Mouse (Mus musculus) hindbrain, embryonic 14.5 days (tissue): ENCODE measurements at regions not wholly inside any gene's neighbourhood (a gene's known extent, or its start where the extent isn't known, plus 50 kb on each side); places are given as distances from the start of the nearest gene placed in this dataset.

Source experiments
- ATAC-seq: fragments of 200-750 bp; cut with Nextera tagmentation; 2 replicates; pipeline ENCODE4 v1.8.0; 2017; ENCODE audit warnings: moderate number of reproducible peaks, mild to moderate bottlenecking, moderate TSS enrichment, moderate library complexity; ENCODE audit not compliant: low FRiP score
- DNase-seq: peaks from one replicate; pipeline ENCODE4 v3.0.0-alpha.2; 2015; ENCODE audit warnings: low spot score
- H3K27ac ChIP-seq: fragments of 300-500 bp; sonication (generic); 2 replicates; pipeline ENCODE4 v1.5.1; 2014; ENCODE audit warnings: mild to moderate bottlenecking, moderate library complexity
- H3K27me3 ChIP-seq: fragments of 300-500 bp; sonication (generic); 2 replicates; pipeline ENCODE4 v1.6.1; 2014; ENCODE audit warnings: mild to moderate bottlenecking, low read length, mixed read lengths; ENCODE audit not compliant: control insufficient read depth, insufficient read depth
- H3K36me3 ChIP-seq: fragments of 300-500 bp; sonication (generic); replicated peaks from 2 replicates; pipeline ENCODE4 v1.6.1; 2014; ENCODE audit not compliant: control insufficient read depth, insufficient read depth
- H3K4me1 ChIP-seq: fragments of 300-500 bp; sonication (generic); replicated peaks from 2 replicates; pipeline ENCODE4 v1.6.1; 2014; ENCODE audit warnings: antibody characterized with exemption, low read length, mixed read lengths; ENCODE audit not compliant: control insufficient read depth, insufficient read depth
- H3K4me2 ChIP-seq: fragments of 300-500 bp; sonication (generic); replicated peaks from 2 replicates; pipeline ENCODE4 v1.6.1; 2014; ENCODE audit warnings: mild to moderate bottlenecking, moderate library complexity
- H3K4me3 ChIP-seq: fragments of 300-500 bp; sonication (generic); replicated peaks from 2 replicates; pipeline ENCODE4 v1.5.1; 2014; ENCODE audit warnings: mild to moderate bottlenecking, low read length
- H3K9ac ChIP-seq: fragments of 300-500 bp; sonication (generic); 2 replicates; pipeline ENCODE4 v1.6.1; 2014
- H3K9me3 ChIP-seq: fragments of 300-500 bp; sonication (generic); 2 replicates; pipeline ENCODE4 v1.6.1; 2016; ENCODE audit warnings: low read length; ENCODE audit not compliant: control insufficient read depth
- WGBS: fragments of 180-500 bp; shearing (Covaris S2); extraction: QIAGEN DNeasy Blood & Tissue Kit; methylation state at CpG from one replicate; pipeline ENCODE4 v1.1.7; 2014; 5-methylcytosine and 5-hydroxymethylcytosine counted together

GRCm38 (mm10) chr6:117651551-117651950 lies 189.4 kb upstream of the Zfp637 start:
- Histone ChIP-seq H3K9me3 (no peaks in the 10 kb centered on the region), H3K9ac (no peak overlapping the region), H3K27me3 (no peaks in the 10 kb centered on the region), H3K36me3 (no peaks in the 10 kb centered on the region), H3K4me1 (no peaks in the 10 kb centered on the region), H3K4me3 (no peak overlapping the region), H3K27ac (no peak overlapping the region), H3K4me2 (no peak overlapping the region)
- ATAC-seq (no peak), DNase-seq (no peak)
- WGBS, result 92% methylated on average over 4 of the region's 4 CpGs

GRCm38 (mm10) chr6:117652012-117652411 lies 189.0 kb upstream of the Zfp637 start:
- H3K9me3 ChIP-seq, result no peaks in the 10 kb centered on the region
- H3K27ac ChIP-seq, result no peak overlapping the region
- H3K4me3 ChIP-seq, result no peak overlapping the region
- WGBS, result 53% methylated on average over 3 of the region's 3 CpGs
- H3K4me1 ChIP-seq, result no peaks in the 10 kb centered on the region
- H3K4me2 ChIP-seq, result no peak overlapping the region
- H3K27me3 ChIP-seq, result no peaks in the 10 kb centered on the region
- DNase-seq (no peak), ATAC-seq (no peak)
- H3K9ac ChIP-seq, result no peak overlapping the region
- no peaks in the 10 kb centered on the region for H3K36me3 ChIP-seq

DNA sequence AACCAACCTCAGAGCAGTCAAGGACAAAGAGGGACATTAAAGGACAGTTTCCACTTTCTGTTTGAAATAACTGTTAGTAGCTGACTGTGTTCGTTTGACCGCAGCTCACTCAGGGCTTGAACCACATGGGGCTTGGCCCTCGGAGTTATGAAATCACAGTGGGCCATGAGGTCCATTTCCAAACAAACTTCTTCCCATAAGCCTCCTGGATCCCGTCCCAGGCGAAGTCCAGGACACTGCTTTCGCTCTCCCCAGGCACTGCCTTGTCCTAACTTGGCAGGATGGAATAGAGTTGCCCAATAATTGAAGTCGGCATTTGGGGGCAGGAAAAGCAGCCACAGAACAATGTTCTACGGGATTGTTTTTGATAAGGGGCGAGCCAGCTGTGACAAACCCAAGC lies 188.1 kb upstream of the Zfp637 start:
- no peak overlapping the region for H3K4me2 ChIP-seq
- no peak overlapping the region for H3K4me3 ChIP-seq
- ATAC-seq (no peak), DNase-seq (no peak)
- no peaks in the 10 kb centered on the region for H3K9me3 ChIP-seq
- H3K9ac ChIP-seq, result no peak overlapping the region
- 71% methylated on average over 9 of the region's 9 CpGs for WGBS
- no peaks in the 10 kb centered on the region for H3K4me1 ChIP-seq
- H3K36me3 ChIP-seq, result no peaks in the 10 kb centered on the region
- H3K27ac ChIP-seq, result no peak overlapping the region
- no peaks in the 10 kb centered on the region for H3K27me3 ChIP-seq

DNA sequence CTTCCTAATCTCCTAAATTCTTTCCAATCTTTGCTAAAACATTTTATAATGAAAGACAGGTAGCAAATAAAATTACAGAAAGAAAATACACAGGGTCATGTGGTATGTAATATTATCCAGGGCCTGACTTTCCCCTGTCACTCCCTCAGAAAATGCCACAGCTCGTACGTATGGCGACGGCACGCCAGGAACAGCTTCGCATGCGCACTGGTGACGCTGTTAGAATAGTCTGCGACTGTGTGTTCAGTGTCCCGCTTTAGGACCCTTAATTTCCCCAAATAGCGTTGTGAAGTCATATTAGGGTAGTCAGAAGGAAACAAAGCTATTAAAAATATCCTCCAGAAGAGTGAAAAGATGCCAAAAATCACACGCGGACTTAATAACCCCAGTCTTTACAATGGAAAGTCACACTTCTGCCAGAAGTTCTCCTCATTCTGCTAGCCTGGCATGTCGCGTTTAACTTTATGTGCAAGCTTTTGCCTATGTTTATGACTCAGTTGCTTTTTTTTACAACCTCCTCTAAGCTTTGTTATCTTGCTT lies 187.0 kb upstream of the Zfp637 start:
- Histone ChIP-seq H3K27ac (no peak overlapping the region), H3K9ac (no peak overlapping the region), H3K36me3 (no peaks in the 10 kb centered on the region), H3K4me1 (no peaks in the 10 kb centered on the region), H3K9me3 (no peaks in the 10 kb centered on the region), H3K27me3 (no peaks in the 10 kb centered on the region), H3K4me3 (no peak overlapping the region), H3K4me2 (no peak overlapping the region)
- ATAC-seq (no peak), DNase-seq (no peak)
- WGBS, result 91% methylated on average over 15 of the region's 15 CpGs

- Histone ChIP-seq H3K4me2 (no peak overlapping the region), H3K36me3 (no peaks in the 10 kb centered on the region), H3K27me3 (no peaks in the 10 kb centered on the region), H3K27ac (no peak overlapping the region), H3K4me1 (no peaks in the 10 kb centered on the region), H3K4me3 (no peak overlapping the region), H3K9me3 (no peaks in the 10 kb centered on the region), H3K9ac (no peak overlapping the region)
- ATAC-seq (no peak), DNase-seq (no peak)
- WGBS, result 87% methylated on average over 4 of the region's 4 CpGs
Measured at GRCm38 (mm10) chr6:117655986-117656385, 185.0 kb upstream of the Zfp637 start.

DNA sequence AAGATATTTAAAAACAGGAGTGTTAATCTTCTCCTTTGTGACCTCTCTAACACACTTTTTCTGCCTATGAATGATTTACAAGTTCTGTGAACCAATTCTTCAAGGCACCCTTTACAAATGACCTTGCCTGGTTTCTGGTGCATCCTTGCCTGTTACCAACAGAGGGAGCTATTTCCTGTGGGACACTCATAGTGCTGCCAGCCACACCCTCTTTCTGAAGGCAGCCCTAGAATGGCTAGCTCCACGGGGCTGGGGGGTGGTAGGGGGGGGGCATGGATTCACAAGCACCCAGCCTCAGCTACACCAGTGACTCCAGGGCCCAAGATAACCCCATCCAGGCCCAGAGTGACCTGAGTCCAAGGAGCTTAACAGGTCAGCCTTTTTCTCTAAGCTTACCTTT lies 180.4 kb upstream of the Zfp637 start:
- no peak overlapping the region for H3K4me2 ChIP-seq

GRCm38 (mm10) chr6:117662635-117663034 lies 178.3 kb upstream of the Zfp637 start:
- Histone ChIP-seq H3K4me1 (no peaks in the 10 kb centered on the region), H3K27ac (no peak overlapping the region), H3K4me3 (no peak overlapping the region), H3K36me3 (no peaks in the 10 kb centered on the region), H3K9me3 (no peaks in the 10 kb centered on the region), H3K4me2 (no peak overlapping the region), H3K27me3 (no peaks in the 10 kb centered on the region), H3K9ac (no peak overlapping the region)
- WGBS, result 97% methylated on average over 1 of the region's 1 CpGs
- DNase-seq (no peak), ATAC-seq (no peak)

More for the DNA sequence above, 180.4 kb upstream of the Zfp637 start:
- no peak for ATAC-seq
- no peaks in the 10 kb centered on the region for H3K36me3 ChIP-seq
- no peak overlapping the region for H3K4me3 ChIP-seq
- no peaks in the 10 kb centered on the region for H3K4me1 ChIP-seq
- 0% methylated on average over 1 of the region's 1 CpGs for WGBS
- DNase-seq, result no peak
- no peak overlapping the region for H3K27ac ChIP-seq
- H3K27me3 ChIP-seq, result no peaks in the 10 kb centered on the region
- no peak overlapping the region for H3K9ac ChIP-seq
- no peaks in the 10 kb centered on the region for H3K9me3 ChIP-seq

GRCm38 (mm10) chr6:117670337-117670736 lies 170.6 kb upstream of the Zfp637 start:
- Histone ChIP-seq H3K36me3 (no peaks in the 10 kb centered on the region), H3K9me3 (no peaks in the 10 kb centered on the region), H3K27ac (no peak overlapping the region), H3K9ac (no peak overlapping the region), H3K27me3 (no peaks in the 10 kb centered on the region), H3K4me1 (no peaks in the 10 kb centered on the region), H3K4me3 (no peak overlapping the region), H3K4me2 (no peak overlapping the region)
- DNase-seq, result no peak
- WGBS, result 52% methylated on average over 3 of the region's 3 CpGs
- no peak for ATAC-seq

DNA sequence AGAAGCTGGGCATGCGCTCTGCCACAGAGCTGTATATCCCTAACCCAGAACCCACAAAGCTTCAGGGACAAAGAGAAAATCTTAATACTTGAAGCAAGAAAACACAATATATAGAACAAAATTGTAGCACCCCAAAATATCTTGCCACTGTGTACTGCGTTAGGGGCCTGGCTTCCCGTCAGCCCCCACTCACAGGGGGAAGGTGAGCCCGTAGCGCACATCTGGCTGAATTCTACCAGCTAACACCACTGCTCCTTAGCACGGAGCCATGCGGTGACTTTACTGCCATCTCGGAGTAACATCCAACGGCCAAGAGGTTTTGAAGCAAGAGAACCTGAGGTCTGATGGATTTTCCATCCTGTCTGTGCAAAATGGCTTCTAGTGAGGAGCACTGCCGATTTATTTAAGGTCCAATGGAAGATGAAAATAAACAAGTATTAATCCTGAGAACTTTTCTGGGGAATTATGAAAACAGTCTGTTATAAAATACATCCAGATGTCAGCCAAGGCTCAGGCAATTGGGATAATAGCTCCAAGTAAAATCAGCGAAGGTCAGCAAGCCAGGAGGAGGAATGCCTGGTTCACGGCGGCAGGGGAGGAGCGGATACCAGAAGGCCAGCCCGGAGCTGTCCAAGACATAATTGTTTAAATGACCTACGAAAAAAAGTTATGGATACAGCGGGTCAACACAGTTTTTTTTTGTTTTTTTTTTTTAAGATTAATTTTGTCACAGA lies 170.0 kb upstream of the Zfp637 start:
- H3K9ac ChIP-seq, result no peak overlapping the region
- no peaks in the 10 kb centered on the region for H3K9me3 ChIP-seq
- no peaks in the 10 kb centered on the region for H3K36me3 ChIP-seq
- no peak overlapping the region for H3K4me2 ChIP-seq
- WGBS, result 82% methylated on average over 17 of the region's 17 CpGs
- no peak overlapping the region for H3K4me3 ChIP-seq
- no peak overlapping the region for H3K27ac ChIP-seq
- H3K4me1 ChIP-seq, result no peaks in the 10 kb centered on the region
- ATAC-seq (no peak), DNase-seq (no peak)
- H3K27me3 ChIP-seq, result no peaks in the 10 kb centered on the region
